Mouse (Mus musculus) thymus, adult 2 months (tissue): ENCODE data around the gene Id1.

ENCODE experiments used
- CTCF ChIP-seq: fragments of 200-500 bp; IDR thresholded peaks from 2 replicates; pipeline ENCODE4 v1.5.1; 2012; ENCODE audit warnings: mild to moderate bottlenecking, control low read depth, low read length, moderate library complexity, borderline replicate concordance; ENCODE audit not compliant: control insufficient read depth, poor library complexity, insufficient read depth; ENCODE audit errors: extremely low read depth
- POLR2A ChIP-seq: fragments of 200-500 bp; IDR thresholded peaks from 2 replicates; pipeline ENCODE4 v1.6.1; 2012; ENCODE audit warnings: mild to moderate bottlenecking, low read length, control low read depth, moderate library complexity; ENCODE audit not compliant: control insufficient read depth, poor library complexity, insufficient read depth; ENCODE audit errors: extremely low read depth

DNA sequence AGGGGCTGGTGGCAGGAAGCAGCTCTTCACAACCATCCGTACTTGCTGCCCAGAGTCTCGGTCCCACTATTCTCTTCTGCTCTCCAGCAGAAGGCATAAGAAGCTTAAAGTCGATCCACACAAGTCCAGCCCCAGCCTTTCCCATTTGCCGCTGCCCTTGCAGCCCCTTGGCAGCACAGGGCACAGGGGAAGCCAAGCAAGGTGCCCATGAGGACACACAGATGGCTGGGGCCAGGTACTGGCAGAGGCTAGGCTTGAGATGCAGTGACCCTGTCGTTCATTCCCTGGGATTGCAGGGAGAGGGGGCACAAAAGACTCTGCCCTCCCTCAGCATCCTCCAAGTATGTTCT lies 31.8 kb upstream of the Id1 start:
- TF ChIP-seq CTCF (no peak), POLR2A (no peak)
